Mouse (Mus musculus) small intestine, adult 2 months (tissue): Measurements from ENCODE around the gene Rab14. TPM values are rescaled to one million over a fixed set of nuclear protein-coding genes. Genes with fewer than 3 reads are reported as not detected.

Experiments used
- H3K27ac ChIP-seq: fragments of 200-500 bp; 2 replicates; pipeline ENCODE4 v1.5.1; 2012; ENCODE audit warnings: low read depth, low read length, control low read depth, inconsistent platforms; ENCODE audit not compliant: insufficient read depth
- H3K27me3 ChIP-seq: fragments of 200-500 bp; 2 replicates; pipeline ENCODE4 v1.6.1; 2012; ENCODE audit warnings: mild to moderate bottlenecking, moderate library complexity, low read length, inconsistent platforms; ENCODE audit not compliant: control insufficient read depth, insufficient read depth
- H3K36me3 ChIP-seq: fragments of 200-500 bp; 2 replicates; pipeline ENCODE4 v1.6.1; 2012; ENCODE audit warnings: mild to moderate bottlenecking, low read length, control low read depth, inconsistent platforms; ENCODE audit not compliant: control insufficient read depth, insufficient read depth
- H3K4me1 ChIP-seq: fragments of 200-500 bp; 2 replicates; pipeline ENCODE4 v1.6.1; 2012; ENCODE audit warnings: low read length, inconsistent platforms, mixed read lengths; ENCODE audit not compliant: control insufficient read depth, insufficient read depth, insufficient read length
- H3K4me3 ChIP-seq: fragments of 200-500 bp; 2 replicates; pipeline ENCODE4 v1.5.1; 2012; ENCODE audit warnings: low read depth, mild to moderate bottlenecking, control low read depth, inconsistent platforms, low read length, moderate library complexity
- CTCF ChIP-seq: fragments of 200-500 bp; IDR thresholded peaks from 2 replicates; pipeline ENCODE4 v1.5.1; 2012; ENCODE audit warnings: low read depth, mild to moderate bottlenecking, control low read depth, inconsistent platforms, low read length, moderate library complexity, mixed read lengths; ENCODE audit not compliant: insufficient replicate concordance, insufficient read length; ENCODE audit errors: extremely low read depth
- POLR2A ChIP-seq: fragments of 200-500 bp; IDR thresholded peaks from 2 replicates; pipeline ENCODE4 v1.6.1; 2012; ENCODE audit warnings: low read depth, mild to moderate bottlenecking, control low read depth, inconsistent platforms, low read length, moderate library complexity
- WGBS: fragments of 180-500 bp; shearing (Covaris S2); methylation state at CpG from one replicate; pipeline ENCODE4 v1.1.7; 2018; 5-methylcytosine and 5-hydroxymethylcytosine counted together
- polyA plus RNA-seq: library from polyadenylated mRNA; depleted of rRNA; stranded (reverse); fragments of >200 nt; gene quantifications from 2 replicates; pipeline ENCODE4 v1.2.3, GENCODE M21; 2012

Rab14 gene
- polyA plus RNA-seq, 1 experiment, result 239 TPM

GRCm38 (mm10) chr2:35183115-35183673 lies 17.7 kb downstream of the Rab14 start:
- peaks cover 50% of the 10 kb centered on the region for H3K36me3 ChIP-seq
- 83% methylated on average over 6 of the region's 6 CpGs for WGBS

DNA sequence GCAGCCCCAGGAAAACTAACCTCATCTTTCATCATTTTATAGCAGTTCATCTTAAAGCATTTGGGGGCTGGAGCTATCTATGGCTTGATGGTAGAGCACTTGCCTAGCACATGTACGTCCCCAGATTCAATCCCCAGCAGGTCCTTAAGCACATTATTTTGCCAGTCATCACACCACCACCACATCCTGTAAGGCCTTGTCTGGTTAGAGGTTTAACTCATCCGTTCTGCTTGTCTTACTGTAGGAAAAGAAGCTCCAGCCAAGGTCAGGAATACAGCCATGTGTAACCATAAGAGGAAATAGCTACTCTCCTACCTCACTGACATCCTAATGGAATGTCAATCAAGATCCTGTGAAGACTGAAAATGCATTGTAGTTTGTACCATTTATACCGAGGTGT lies 22.8 kb downstream of the Rab14 start:
- H3K27ac ChIP-seq, result no peak overlapping the region
- WGBS, result 72% methylated on average over 3 of the region's 3 CpGs
- TF ChIP-seq POLR2A (no peak), CTCF (no peak)
- H3K4me3 ChIP-seq, result no peak overlapping the region
- H3K36me3 ChIP-seq, result peaks cover 68% of the 10 kb centered on the region
- no peaks in the 10 kb centered on the region for H3K27me3 ChIP-seq
- no peaks in the 10 kb centered on the region for H3K4me1 ChIP-seq

More at GRCm38 (mm10) chr2:35183115-35183673, 17.7 kb downstream of the Rab14 start:
- TF ChIP-seq CTCF, result no peak
- TF ChIP-seq POLR2A, result no peak
- Histone ChIP-seq H3K4me1 (no peaks in the 10 kb centered on the region), H3K27ac (no peak overlapping the region), H3K4me3 (no peak overlapping the region), H3K27me3 (no peaks in the 10 kb centered on the region)

DNA sequence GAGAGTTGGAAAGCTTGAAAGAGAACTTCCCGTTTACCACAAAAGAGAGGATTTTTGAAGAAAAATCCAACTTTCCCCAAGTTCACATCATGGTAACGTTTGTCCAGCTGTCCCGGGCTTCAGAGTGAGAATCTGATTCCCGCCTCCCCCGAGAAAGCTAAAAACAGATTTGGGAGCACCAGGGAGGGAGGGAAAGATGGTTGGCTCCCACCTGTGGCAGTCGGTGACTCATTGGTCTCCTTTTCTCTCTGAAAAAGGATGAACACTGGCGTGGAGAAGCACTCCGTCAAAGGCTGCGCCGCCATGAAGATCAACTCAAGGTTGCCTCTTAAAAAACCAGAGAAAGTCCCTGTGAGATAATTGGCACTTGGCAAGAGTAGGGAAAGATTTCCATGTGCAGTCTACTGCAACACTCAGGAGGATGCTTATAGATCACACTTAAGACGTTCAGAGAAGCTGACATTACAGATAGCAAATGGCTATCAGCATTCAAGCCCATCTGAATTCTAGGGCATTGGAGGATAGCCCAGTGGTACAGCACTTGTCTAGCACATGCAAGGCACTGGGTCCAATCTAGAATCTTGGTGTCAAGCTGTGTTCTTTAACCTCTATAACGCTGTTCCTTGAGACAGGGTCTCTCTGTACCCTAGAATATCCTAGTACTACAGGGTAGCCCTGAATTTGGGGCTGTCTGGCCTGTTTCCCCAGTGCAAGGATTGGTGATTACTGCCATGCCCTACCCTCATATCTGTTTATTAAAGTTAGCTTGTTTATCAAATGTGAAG lies 25.4 kb downstream of the Rab14 start:
- 87% methylated on average over 12 of the region's 12 CpGs for WGBS
- no peak overlapping the region for H3K27ac ChIP-seq
- peaks cover 76% of the 10 kb centered on the region for H3K36me3 ChIP-seq
- H3K27me3 ChIP-seq, result no peaks in the 10 kb centered on the region
- H3K4me3 ChIP-seq, result no peak overlapping the region
- no peaks in the 10 kb centered on the region for H3K4me1 ChIP-seq
- TF ChIP-seq POLR2A (no peak), CTCF (no peak)

DNA sequence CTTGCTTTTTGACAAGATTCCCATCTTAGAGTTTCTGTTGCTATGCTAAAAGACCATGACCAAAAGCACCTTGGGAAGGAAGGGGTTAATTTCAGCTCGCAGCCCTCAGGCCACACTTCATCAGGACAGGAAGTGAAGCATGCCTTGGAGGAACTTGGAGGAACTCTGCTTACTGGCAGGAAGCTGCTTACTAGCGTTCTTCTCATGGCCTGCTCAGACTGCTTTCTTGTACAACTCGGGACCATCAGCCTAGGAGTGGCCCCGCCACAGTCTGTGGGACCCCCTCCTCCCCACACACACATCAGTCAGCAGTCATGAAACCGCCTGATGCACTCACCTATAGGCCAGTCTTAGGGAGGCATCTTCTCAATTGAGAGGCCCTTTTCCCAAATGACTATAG lies 26.8 kb downstream of the Rab14 start:
- no peaks in the 10 kb centered on the region for H3K27me3 ChIP-seq
- no peak overlapping the region for H3K27ac ChIP-seq
- WGBS, result 60% methylated on average over 5 of the region's 5 CpGs
- no peak for TF ChIP-seq CTCF
- no peak for TF ChIP-seq POLR2A
- no peak overlapping the region for H3K4me3 ChIP-seq
- peaks cover 76% of the 10 kb centered on the region for H3K36me3 ChIP-seq
- no peaks in the 10 kb centered on the region for H3K4me1 ChIP-seq

GRCm38 (mm10) chr2:35173666-35174065 lies 27.3 kb downstream of the Rab14 start:
- no peaks in the 10 kb centered on the region for H3K27me3 ChIP-seq
- no peak overlapping the region for H3K27ac ChIP-seq
- H3K4me1 ChIP-seq, result no peaks in the 10 kb centered on the region
- H3K4me3 ChIP-seq, result no peak overlapping the region
- WGBS, result 90% methylated on average over 5 of the region's 5 CpGs
- peaks cover 74% of the 10 kb centered on the region for H3K36me3 ChIP-seq
- TF ChIP-seq POLR2A (no peak), CTCF (no peak)

DNA sequence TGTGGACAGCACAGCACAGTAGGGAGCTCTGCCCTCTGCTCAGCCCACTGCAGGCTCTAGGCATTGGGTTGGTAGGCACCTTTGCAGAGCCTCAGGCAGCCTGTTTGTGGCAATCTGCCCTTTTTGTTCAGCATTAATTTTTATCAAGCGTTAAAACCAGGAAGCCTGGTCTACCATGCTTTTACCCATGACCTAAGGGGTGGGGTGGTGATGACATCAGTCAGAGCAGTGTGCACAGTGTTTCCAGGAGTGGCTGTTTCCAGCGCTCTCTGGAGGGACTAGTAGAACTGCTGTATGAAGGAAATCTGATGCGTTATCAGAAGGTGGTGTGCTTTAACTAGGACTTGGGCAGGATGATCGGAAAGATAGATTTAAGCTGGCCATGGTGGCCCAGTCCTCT lies 28.7 kb downstream of the Rab14 start:
- 79% methylated on average over 4 of the region's 4 CpGs for WGBS

GRCm38 (mm10) chr2:35171341-35171861 lies 29.5 kb downstream of the Rab14 start:
- H3K4me3 ChIP-seq, result no peak overlapping the region
- H3K27ac ChIP-seq, result no peak overlapping the region
- no peaks in the 10 kb centered on the region for H3K27me3 ChIP-seq
- WGBS, result 80% methylated on average over 10 of the region's 10 CpGs
- H3K36me3 ChIP-seq, result peaks cover 69% of the 10 kb centered on the region
- no peaks in the 10 kb centered on the region for H3K4me1 ChIP-seq
- no peak for TF ChIP-seq CTCF
- no peak for TF ChIP-seq POLR2A

More for the DNA sequence above, 28.7 kb downstream of the Rab14 start:
- TF ChIP-seq CTCF (no peak), POLR2A (no peak)
- Histone ChIP-seq H3K4me1 (no peaks in the 10 kb centered on the region), H3K27me3 (no peaks in the 10 kb centered on the region), H3K4me3 (no peak overlapping the region), H3K27ac (no peak overlapping the region), H3K36me3 (peaks cover 71% of the 10 kb centered on the region)
